Mouse (Mus musculus): ENCODE measurements at regions not wholly inside any gene's neighbourhood (a gene's known extent, or its start where the extent isn't known, plus 50 kb on each side); places are given as distances from the start of the nearest gene placed in this dataset.

GRCm38 (mm10) chr9:23136511-23136910 is 86.4 kb upstream of the Bmper start:
- no peak for DNase-seq

DNA sequence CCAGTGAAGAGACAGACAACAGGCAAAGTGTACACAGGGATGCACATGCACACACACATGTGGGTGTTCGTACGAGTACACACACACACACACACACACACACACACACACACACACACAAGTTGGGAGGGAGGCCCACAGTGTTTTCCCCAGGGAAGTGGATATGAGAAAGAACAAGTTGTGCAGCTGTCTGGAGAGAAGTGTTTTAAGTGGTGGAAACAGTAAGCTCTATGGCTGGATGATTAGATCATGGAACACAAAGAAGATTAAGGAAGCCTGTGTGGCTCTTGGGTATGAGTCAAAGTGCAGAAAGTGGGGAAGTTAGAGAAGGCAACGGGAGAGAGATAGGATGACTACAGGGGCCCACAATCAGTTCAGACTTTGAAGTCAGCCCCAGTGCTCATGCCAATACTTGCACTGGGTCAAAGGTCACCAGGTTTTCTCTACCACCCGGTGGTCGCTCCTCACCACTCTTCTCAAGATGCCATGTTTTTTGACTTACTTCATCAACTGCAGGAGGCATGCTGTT is 85.1 kb upstream of the Bmper start:
- no peak for DNase-seq

DNA sequence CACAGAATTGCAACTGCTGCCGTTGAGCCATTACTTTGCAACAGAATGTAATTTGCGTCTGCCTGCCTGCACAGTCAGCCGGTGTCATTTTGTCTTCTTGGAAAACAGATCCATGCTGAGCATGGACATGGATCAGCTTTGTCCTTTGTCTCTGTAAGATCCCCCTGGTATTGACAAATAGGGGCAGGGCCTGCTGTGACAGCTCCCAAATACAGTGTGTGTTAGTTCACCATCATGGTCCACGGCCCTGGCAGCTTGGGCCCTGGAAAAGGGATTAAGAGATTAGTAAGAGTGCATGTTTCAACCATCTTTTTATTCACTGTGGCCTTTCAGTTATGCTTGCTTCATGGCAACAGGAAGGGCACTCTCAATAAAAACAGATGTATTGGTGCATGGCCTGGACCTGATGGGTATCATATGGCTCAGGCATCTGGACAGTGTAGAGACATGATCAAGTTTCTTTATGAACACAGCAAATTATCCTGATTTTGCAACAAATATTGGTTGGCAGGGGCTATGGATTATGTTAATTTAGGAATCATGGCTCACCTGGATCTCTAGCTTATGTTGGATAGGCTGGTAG is 83.2 kb upstream of the Bmper start:
- no peak for DNase-seq

DNA sequence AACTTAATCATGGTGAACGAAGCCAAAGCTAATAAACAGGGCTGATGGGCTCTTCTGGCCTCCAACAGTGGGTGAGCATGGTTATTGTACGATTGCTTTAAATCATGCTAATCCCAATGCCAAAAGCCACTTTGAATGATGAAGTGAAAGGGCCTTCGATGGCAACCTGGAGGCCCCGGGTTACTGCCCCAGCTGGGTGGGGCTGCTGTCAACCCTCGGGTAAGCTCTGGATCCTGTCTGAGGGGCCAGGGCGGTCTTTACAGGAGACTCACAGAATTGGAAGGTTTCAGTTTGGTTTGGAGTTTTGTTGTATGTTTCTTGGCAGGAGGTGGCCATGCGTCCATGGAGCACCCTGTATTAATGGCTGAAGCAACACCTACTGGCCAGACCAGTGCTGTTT is 78.6 kb upstream of the Bmper start:
- DNase-seq = no peak

DNA sequence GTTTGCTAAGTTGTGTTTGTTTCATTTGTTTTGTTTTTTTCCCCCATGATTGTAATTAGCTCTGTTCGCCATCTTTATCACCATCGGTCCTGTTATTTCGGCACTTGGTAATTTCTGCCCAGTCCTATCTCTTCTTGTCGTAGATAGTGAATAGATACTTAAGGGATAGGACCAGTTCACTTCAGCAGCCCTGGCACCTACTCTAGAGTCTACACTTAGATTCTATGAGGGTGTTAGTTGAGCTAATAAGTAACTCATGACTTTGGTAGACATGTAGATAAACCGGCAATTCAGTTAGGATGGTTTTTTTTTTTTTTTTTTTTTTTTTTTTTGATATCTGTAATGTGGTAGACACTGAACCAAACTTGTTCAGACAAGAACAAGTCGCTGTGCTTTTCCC is 72.5 kb upstream of the Bmper start:
- DNase-seq = no peak

- DNase-seq = no peak
These were observed 72.0 kb upstream of the Bmper start for GRCm38 (mm10) chr9:23150874-23151273.

GRCm38 (mm10) chr9:23151953-23152490 is 70.9 kb upstream of the Bmper start:
- DNase-seq = no peak

GRCm38 (mm10) chr9:23156820-23157570 is 65.9 kb upstream of the Bmper start:
- DNase-seq = peak; percentile 18

DNA sequence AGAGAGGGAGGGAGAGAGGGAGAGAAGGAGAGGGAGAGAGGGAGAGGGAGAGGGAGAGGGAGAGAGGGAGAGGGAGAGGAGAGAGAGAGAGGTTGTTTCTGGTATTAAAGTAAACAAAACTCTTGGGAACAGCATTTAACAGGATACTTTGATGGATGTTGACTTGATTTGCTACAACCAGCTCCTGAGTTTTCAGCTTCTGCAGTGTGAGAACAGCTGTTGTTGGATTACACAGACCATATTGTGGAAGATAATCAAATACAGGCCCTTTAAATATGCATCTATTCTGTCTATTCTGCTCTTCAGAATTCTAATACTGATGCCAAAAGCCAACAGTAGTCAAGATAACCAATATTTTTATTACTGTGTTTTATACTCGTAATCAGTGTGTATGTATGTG is 64.4 kb upstream of the Bmper start:
- no peak for DNase-seq

- DNase-seq = no peak
These were observed 61.5 kb upstream of the Bmper start for GRCm38 (mm10) chr9:23161346-23161745.

GRCm38 (mm10) chr9:23167056-23167591 is 55.8 kb upstream of the Bmper start:
- no peak for DNase-seq

DNA sequence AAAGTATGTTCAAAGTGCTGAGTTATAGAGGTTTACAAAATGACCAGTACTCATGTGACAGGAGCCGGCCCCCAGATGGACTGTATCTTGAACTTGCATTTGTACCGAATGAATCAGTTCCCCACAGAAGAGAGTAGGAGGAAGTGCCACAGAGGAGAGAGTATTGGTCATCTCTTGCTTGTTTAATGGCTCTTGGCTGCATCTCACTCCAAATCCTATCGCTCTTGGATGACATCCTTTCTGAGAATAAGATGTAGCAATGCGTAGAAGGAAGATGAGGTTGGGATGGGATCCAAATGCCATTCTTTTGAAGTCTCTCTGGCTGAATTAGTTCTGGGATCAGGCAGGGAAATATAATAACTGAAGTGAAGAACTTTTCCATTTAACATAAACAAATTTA is 55.2 kb upstream of the Bmper start:
- peak; percentile 1 for DNase-seq

DNA sequence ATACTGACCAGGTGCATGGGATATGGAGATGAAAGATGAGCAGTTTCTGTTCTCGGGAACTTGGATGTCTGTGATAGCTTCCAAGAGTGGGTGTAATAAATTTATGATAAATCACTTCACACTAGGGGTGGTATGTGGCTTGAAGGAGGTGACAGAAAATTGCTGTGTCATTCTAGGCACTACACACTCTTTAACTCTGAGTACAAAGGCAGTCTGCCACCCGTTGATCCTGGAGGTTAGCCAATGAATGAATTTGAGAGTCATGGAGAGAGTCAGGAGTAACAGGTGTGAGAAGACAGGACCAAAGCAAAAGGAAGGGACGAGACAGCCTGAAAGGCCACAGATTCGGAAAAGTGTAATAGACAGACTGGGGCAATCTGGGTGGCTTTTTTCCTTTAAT is 54.7 kb upstream of the Bmper start:
- no peak for DNase-seq

DNA sequence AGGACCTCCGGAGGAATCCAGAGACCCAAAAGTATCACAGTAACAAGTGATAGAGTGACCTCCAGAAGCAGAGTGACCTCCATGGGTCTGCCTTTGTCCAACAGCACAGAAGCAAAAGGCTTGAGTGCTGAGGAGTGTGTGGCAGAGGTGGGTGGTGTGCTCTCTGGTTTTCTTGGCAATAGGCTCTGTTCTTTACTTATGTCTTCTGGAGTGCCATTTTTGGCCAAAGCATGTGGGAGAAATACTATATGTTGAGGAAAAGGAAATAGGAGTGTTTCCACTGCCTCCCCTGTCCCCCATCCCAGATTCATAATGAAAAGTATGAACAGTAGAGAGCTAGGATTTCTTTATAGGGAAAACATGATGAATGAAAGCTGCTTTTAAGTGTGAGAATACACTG is 51.5 kb upstream of the Bmper start:
- DNase-seq = no peak

All from kidney, postnatal 14 days (tissue).